Mouse (Mus musculus) 3T3-L1 (cell line): ENCODE results near the gene Usp2.

ENCODE experiments used
- DNase-seq: peaks from one replicate; pipeline ENCODE4 v3.0.0-alpha.2; 2015; ENCODE audit warnings: low read depth, low spot score

The Usp2 gene

GRCm38 (mm10) chr9:44124317-44124716, 57.5 kb downstream of the Usp2 start:
- peak; percentile 52 for DNase-seq

DNA sequence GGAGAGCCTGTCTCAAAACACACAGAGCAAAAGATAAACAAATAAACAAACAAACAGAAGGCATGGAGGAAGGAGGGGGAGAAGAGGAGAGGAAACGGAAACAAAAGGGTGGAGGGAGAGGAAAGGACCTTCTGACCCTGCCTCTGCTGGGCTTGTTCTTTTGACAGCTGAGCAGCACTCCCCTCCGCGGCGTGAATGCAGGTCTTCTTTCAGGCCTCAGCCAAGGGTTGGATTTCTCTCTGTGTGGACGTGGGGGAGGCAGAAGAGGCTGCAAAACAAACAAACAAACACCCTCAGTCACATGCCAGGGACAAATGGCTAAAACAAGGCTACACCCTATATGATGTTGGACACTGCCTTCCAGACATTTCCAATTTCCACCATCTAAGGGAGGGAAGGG, 58.2 kb downstream of the Usp2 start:
- no peak for DNase-seq

GRCm38 (mm10) chr9:44125546-44126428, 59.0 kb downstream of the Usp2 start:
- DNase-seq: peak; percentile 92

GRCm38 (mm10) chr9:44126746-44127145, 59.9 kb downstream of the Usp2 start:
- DNase-seq: no peak

GRCm38 (mm10) chr9:44127351-44127801, 60.6 kb downstream of the Usp2 start:
- DNase-seq: no peak

GRCm38 (mm10) chr9:44129633-44130032, 62.8 kb downstream of the Usp2 start:
- no peak for DNase-seq

DNA sequence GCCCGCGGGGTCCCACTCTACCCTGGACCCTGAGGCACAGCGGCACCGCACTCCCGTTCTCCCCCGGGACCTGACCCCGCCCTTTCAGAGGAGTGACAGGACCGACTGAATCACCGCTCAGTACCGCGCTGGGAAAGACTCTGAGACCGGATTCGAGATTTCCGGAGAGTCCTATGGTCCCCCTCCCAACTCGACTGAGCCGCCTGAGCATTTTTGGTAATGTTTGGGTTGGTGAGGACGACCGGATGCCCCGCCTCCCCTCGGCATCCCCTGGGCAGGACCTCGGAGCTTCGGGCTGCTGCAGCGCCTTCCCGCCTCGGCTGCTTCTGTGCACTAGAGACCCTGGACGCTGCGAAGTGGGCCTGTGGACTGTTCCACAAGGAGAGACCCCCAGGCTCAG, 63.2 kb downstream of the Usp2 start:
- DNase-seq: no peak

- no peak for DNase-seq
Measured at GRCm38 (mm10) chr9:44130581-44131275, 63.9 kb downstream of the Usp2 start.

DNA sequence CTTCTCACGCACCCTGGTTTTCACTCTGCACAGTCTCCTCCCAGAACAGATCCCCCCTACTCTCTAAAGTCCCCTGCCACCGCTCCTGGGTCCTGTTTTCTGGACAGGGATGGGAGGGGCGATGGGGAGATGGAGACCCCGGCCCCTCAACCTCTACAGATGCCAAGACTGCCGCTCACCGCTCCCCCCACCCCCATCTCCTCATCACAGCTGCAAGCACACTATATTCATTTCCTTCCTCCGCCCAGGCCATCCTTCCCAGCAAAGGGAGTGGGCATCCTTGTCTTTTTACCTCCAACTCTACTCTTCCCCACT, 64.4 kb downstream of the Usp2 start:
- DNase-seq: no peak

- no peak for DNase-seq
Measured at GRCm38 (mm10) chr9:44132200-44132599, 65.4 kb downstream of the Usp2 start.

GRCm38 (mm10) chr9:44133287-44133686, 66.5 kb downstream of the Usp2 start:
- DNase-seq: peak; percentile 46

GRCm38 (mm10) chr9:44134101-44134850, 67.5 kb downstream of the Usp2 start, which contains the start of gene Mcam:
Gene Mcam, plus strand, starts transcription at chr9:44134469.
- DNase-seq: no peak

DNA sequence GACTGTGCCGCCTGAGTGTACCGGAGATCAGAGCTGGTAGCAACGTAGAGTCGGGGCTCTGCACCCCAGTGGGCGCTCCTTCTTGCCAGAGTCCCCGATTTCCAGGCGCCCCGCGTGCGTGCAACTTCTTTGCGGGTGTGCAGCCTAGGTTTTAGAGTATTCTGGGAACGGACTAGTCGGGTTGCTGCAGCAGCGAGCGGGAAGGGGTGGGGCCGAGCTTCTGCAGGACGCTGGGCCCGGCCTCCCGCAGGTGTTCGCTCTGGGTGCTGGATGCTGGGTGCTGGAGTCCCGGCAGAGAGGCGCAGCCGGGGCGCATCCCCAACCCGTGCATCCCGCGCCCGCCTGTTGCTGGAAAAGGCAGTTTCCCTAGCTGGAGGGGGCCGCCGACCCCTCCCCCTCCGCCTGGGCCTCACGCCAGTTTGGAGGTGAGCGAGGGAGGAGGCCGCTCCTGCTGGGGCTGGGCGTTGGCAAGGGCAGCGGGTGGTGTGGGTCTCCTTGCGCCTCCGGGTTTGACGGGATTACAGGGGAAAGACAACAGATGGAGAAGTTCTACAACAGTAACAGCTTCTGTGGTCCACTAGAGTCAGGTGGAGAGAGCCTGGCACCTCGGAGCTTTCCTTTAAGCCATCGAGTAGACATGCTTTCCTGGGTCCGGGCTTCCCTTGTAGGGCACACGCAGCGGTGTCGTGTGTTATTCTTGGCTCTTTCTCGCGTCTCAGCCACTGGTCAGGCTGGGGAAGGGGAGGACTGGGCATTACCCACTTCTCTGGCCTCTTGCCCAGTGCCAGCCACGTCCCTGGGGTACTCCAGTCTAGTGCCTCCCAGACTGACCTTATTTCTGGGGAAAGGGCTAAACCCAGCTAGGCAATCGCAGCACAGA, 68.3 kb downstream of the Usp2 start:
- DNase-seq: peak; percentile 44

DNA sequence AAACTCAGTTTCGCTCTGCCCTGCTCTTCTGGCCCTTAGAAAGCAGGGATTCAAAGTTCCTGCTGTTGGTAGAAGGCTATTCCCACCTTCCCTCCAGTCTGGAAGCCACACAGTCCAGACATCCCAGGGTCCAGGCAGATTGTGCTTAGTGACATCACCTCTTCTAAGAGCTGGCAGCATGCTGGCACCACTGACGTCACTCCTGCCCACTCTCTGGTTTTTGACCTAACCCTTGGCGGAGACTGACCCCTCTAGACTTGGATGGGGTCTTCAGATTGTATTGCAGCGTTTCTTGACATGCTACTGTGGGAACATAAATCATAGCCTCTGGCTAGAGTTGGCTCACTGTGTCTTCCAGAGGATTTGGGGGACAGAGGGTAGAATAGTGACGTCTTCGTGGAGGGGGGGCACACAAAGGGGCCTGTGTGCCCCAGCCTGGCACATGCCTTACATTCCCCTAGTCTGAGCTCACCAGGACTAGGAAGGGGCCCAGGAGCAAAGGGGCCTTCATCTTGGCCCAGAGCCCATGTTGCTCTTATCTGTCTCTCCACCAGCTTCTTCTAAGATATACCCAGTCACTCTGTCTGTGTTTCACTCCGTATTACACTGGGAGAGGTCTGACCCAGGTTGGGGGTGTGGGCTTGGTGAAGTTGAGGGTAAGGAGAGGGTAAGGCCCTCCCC, 69.0 kb downstream of the Usp2 start:
- DNase-seq: peak; percentile 14

GRCm38 (mm10) chr9:44137846-44138245, 71.0 kb downstream of the Usp2 start:
- DNase-seq: no peak

GRCm38 (mm10) chr9:44141951-44142350, 75.1 kb downstream of the Usp2 start:
- no peak for DNase-seq

DNA sequence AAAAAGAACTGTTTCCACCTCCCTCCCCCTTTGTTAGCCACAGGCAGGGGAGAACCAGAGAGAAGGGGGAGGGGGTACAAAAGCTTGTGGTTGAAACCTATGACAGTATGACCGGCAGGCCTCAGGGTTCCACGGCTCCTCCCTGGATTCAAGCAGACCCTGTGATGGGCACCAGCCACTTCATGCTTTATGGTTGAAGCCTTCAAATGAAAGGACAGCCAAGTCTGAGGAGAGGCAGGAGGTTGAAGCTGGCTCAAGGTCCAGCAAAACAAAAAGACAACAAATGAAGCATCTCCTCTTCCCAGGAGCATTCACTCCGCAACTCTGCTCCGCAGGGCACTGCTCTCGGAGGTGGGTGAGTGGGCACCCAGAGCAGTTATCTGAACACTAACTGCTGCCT, 76.6 kb downstream of the Usp2 start:
- no peak for DNase-seq

GRCm38 (mm10) chr9:44144023-44144717, 77.3 kb downstream of the Usp2 start:
- DNase-seq: no peak

DNA sequence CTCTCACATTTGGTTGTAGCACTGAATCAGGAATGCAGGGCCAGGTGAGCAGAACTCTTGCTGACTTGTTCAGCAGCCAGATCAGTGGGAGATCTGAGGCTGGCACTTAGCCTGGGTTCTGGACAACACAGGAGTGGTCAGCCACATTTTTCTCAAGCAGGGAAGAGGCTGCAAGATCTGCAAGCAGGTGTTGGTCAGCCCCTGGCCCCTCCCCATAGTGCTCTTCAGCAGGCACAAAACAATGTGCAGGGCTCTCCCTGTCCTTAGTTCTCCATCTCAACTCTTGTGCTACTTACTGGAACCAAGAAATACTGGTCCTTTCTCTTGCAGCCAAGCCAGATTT, 77.9 kb downstream of the Usp2 start:
- DNase-seq: no peak
